Mouse (Mus musculus) heart, adult 2 months (tissue): ENCODE measurements at regions not wholly inside any gene's neighbourhood (a gene's known extent, or its start where the extent isn't known, plus 50 kb on each side); places are given as distances from the start of the nearest gene placed in this dataset.

ENCODE experiments used
- DNase-seq, 2 experiments: peaks; one replicate each; pipeline ENCODE4 v3.0.0; 2021
- H3K27ac ChIP-seq: fragments of 200-600 bp; 2 replicates; pipeline ENCODE4 v1.8.1; 2022
- H3K27me3 ChIP-seq: fragments of 200-500 bp; 2 replicates; pipeline ENCODE4 v1.6.1; 2012; ENCODE audit warnings: mild to moderate bottlenecking, low read length, inconsistent platforms, mixed read lengths; ENCODE audit not compliant: control insufficient read depth, insufficient read depth
- H3K36me3 ChIP-seq: fragments of 200-500 bp; 2 replicates; pipeline ENCODE4 v1.6.1; 2012; ENCODE audit warnings: low read length, inconsistent platforms; ENCODE audit not compliant: control insufficient read depth, insufficient read depth
- H3K4me1 ChIP-seq: fragments of 200-500 bp; 2 replicates; pipeline ENCODE4 v1.6.1; 2011; ENCODE audit warnings: low read length; ENCODE audit not compliant: control insufficient read depth, insufficient read depth
- H3K4me3 ChIP-seq: fragments of 200-600 bp; 2 replicates; pipeline ENCODE4 v1.8.1; 2022
- H3K79me2 ChIP-seq: fragments of 200-500 bp; replicated peaks from 2 replicates; pipeline ENCODE4 v1.6.1; 2012; ENCODE audit warnings: mild to moderate bottlenecking, inconsistent platforms, low read length, moderate library complexity, mixed read lengths; ENCODE audit not compliant: control insufficient read depth, insufficient read depth
- H3K9ac ChIP-seq: fragments of 200-500 bp; 2 replicates; pipeline ENCODE4 v1.6.1; 2012; ENCODE audit warnings: low read depth, mild to moderate bottlenecking, control low read depth, inconsistent platforms, low read length, mixed read lengths
- CTCF ChIP-seq: fragments of 200-600 bp; IDR thresholded peaks from 2 replicates; pipeline ENCODE4 v1.8.1; 2022; ENCODE audit warnings: antibody characterized with exemption, mild to moderate bottlenecking, moderate library complexity
- EP300 ChIP-seq: fragments of 200-500 bp; IDR thresholded peaks from 2 replicates; pipeline ENCODE4 v1.6.1; 2011; ENCODE audit warnings: low read depth, low read length, control low read depth; ENCODE audit not compliant: insufficient read depth
- POLR2A ChIP-seq: fragments of 200-500 bp; IDR thresholded peaks from 2 replicates; pipeline ENCODE4 v1.6.1; 2011; ENCODE audit warnings: mild to moderate bottlenecking, low read depth, low read length, control low read depth; ENCODE audit not compliant: insufficient read depth
- WGBS: fragments of 180-500 bp; shearing (Covaris S2); methylation state at CpG from one replicate; pipeline ENCODE4 v1.1.7; 2018; 5-methylcytosine and 5-hydroxymethylcytosine counted together
- intact Hi-C: fragments of 180-260 bp; cut with DNase I; formaldehyde crosslinking; loops from one replicate; pipeline ENCODE4 v1.15.1; 2025

DNA sequence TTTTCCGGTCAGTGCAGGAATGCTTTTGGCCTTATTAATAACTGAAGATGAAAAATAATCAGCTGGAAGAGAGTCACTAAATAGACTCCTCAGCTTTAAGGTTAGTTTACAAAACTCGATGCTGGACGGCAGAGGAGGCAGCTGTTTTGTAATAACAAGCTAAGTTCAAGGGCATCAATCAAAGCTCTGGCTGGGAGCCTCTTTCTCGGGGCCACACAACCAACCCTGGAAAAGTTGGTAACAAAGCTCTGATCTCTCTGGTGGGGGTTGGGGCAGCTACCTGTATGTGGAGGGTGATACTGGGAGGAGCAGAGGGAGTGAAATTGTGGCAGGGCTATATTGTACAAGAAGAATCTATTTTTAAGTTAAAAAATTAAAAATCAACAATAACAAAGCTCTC, 374.1 kb downstream of the Fgf9 start:
- no peak overlapping the region for H3K4me3 ChIP-seq
- H3K79me2 ChIP-seq = no peaks in the 10 kb centered on the region
- WGBS = 81% methylated on average over 4 of the region's 4 CpGs
- H3K27me3 ChIP-seq = no peaks in the 10 kb centered on the region
- intact Hi-C loops = no loop called here
- H3K27ac ChIP-seq = no peak overlapping the region
- no peak overlapping the region for H3K9ac ChIP-seq
- H3K36me3 ChIP-seq = no peaks in the 10 kb centered on the region
- no peak for TF ChIP-seq EP300
- TF ChIP-seq CTCF = no peak
- no peaks in the 10 kb centered on the region; the same call in 1 of the 2 replicates for H3K4me1 ChIP-seq
- DNase-seq = no peak

DNA sequence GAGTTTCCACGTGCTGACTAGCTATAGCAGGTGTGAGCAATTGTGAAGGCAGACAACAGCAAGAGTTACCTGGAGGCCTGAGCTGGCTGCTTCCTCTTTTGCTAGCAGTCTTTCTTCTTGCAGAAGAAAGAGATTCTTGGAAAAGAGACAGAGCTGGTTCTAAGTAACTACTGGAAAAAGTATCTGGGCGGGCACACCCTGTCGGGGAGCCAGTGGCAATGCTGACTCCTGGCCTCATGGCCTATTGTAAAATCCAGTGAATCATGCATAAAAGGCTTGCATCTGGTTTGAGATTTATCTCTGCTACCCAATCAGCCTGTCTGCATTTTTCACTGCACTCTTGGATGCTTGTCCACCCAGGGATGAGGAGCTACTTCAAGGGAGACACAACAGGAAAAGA, 372.2 kb downstream of the Fgf9 start:
- no peak for DNase-seq
- Histone ChIP-seq H3K79me2 (no peaks in the 10 kb centered on the region), H3K9ac (no peak overlapping the region), H3K4me3 (no peak overlapping the region), H3K36me3 (no peaks in the 10 kb centered on the region), H3K27me3 (no peaks in the 10 kb centered on the region), H3K27ac (no peak overlapping the region), H3K4me1 (no peaks in the 10 kb centered on the region; the same call in 1 of the 2 replicates)
- intact Hi-C loops = no loop called here
- TF ChIP-seq EP300 (no peak), POLR2A (no peak)
- 92% methylated on average over 3 of the region's 3 CpGs for WGBS

GRCm38 (mm10) chr14:58439963-58440362, 369.6 kb downstream of the Fgf9 start:
- DNase-seq = no peak
- Histone ChIP-seq H3K4me1 (no peaks in the 10 kb centered on the region; the same call in 1 of the 2 replicates), H3K4me3 (no peak overlapping the region), H3K9ac (no peak overlapping the region), H3K27me3 (no peaks in the 10 kb centered on the region), H3K36me3 (no peaks in the 10 kb centered on the region), H3K79me2 (no peaks in the 10 kb centered on the region), H3K27ac (no peak overlapping the region)
- TF ChIP-seq EP300 (no peak), POLR2A (no peak), CTCF (no peak)
- intact Hi-C loops = no loop called here
- WGBS = 59% methylated on average over 2 of the region's 2 CpGs

DNA sequence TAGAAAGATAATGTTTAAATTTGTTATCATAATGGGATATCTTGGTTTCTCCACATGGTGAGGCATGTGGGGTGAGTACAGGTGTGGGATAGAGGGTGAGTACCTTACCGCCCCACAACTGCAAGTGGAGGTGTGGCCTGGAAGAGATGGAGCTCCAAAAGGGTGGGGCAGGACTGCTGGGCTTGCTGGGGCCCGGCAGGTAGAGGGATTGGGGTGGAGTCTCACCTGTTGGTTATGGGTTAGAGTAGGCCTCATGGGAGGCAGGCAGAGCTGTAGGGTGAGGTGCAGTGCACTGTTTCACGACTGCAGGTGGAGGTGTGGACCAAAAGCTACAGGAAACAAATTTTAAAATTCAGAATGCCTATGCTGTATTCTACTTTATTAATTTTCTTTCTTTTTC, 365.7 kb downstream of the Fgf9 start:
- WGBS = 85% methylated on average over 3 of the region's 3 CpGs
- Histone ChIP-seq H3K27ac (no peak overlapping the region), H3K4me1 (no peaks in the 10 kb centered on the region; the same call in 1 of the 2 replicates), H3K36me3 (no peaks in the 10 kb centered on the region), H3K79me2 (no peaks in the 10 kb centered on the region), H3K9ac (no peak overlapping the region), H3K4me3 (no peak overlapping the region), H3K27me3 (no peaks in the 10 kb centered on the region)
- intact Hi-C loops = no loop called here
- no peak for TF ChIP-seq POLR2A
- no peak for TF ChIP-seq EP300
- TF ChIP-seq CTCF = no peak
- no peak for DNase-seq

GRCm38 (mm10) chr14:58426472-58426871, 356.1 kb downstream of the Fgf9 start:
- no peak for DNase-seq
- H3K4me1 ChIP-seq = no peaks in the 10 kb centered on the region; the same call in 1 of the 2 replicates
- no peak overlapping the region for H3K4me3 ChIP-seq
- intact Hi-C loops = no loop called here
- 68% methylated on average over 6 of the region's 6 CpGs for WGBS
- no peak overlapping the region for H3K27ac ChIP-seq
- H3K36me3 ChIP-seq = no peaks in the 10 kb centered on the region
- H3K79me2 ChIP-seq = no peaks in the 10 kb centered on the region
- 0 out of 2 replicates have a peak, but pooled peaks cover 1% of the 10 kb centered on the region for H3K27me3 ChIP-seq
- TF ChIP-seq CTCF (no peak), POLR2A (no peak), EP300 (no peak)
- no peak overlapping the region for H3K9ac ChIP-seq

DNA sequence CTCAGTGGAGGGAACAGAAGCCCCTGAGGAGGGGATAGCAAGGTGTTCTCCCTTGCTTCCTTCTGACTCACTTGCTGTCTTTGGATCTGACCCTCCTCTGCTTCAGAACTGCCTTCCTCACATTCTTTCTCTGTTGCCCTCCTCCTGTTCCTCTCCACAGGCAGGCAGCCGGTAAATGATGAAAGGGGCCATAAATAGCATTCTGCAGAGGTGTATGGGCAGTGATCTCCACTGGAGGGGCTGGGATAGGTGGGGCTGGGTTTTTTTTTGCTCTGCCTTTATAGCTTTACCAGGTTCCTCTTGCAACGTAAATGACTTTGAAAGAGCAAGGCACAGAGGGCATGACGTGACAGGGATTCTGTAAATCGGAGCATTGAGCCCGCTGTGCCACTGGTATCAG, 351.6 kb downstream of the Fgf9 start:
- no peaks in the 10 kb centered on the region for H3K36me3 ChIP-seq
- no peak overlapping the region for H3K27ac ChIP-seq
- no peaks in the 10 kb centered on the region for H3K4me1 ChIP-seq
- 47% methylated on average over 5 of the region's 5 CpGs for WGBS
- H3K79me2 ChIP-seq = no peaks in the 10 kb centered on the region
- no peak overlapping the region for H3K9ac ChIP-seq
- H3K4me3 ChIP-seq = no peak overlapping the region
- intact Hi-C loops = no loop called here
- no peak for TF ChIP-seq CTCF
- no peak for TF ChIP-seq EP300
- no peak for TF ChIP-seq POLR2A
- DNase-seq = no peak
- no peaks in the 10 kb centered on the region for H3K27me3 ChIP-seq
